Mouse (Mus musculus) neural tube, embryonic 12.5 days (tissue): ENCODE measurements around the gene Gm10320. TPM values are rescaled to one million over a fixed set of nuclear protein-coding genes. Genes with fewer than 3 reads are reported as not detected.

Experiments used
- ATAC-seq: fragments of 200-750 bp; cut with Nextera tagmentation; 2 replicates; pipeline ENCODE4 v1.8.0; 2017; ENCODE audit warnings: low read depth, mild to moderate bottlenecking, moderate TSS enrichment, moderate library complexity; ENCODE audit not compliant: low FRiP score
- H3K27ac ChIP-seq: fragments of 300-500 bp; sonication (generic); 2 replicates; pipeline ENCODE4 v1.5.1; 2016
- H3K27me3 ChIP-seq: fragments of 300-500 bp; sonication (generic); replicated peaks from 2 replicates; pipeline ENCODE4 v1.6.1; 2016; ENCODE audit warnings: mild to moderate bottlenecking
- H3K36me3 ChIP-seq: fragments of 300-500 bp; sonication (generic); 2 replicates; pipeline ENCODE4 v1.6.1; 2016; ENCODE audit warnings: mild to moderate bottlenecking
- H3K4me1 ChIP-seq: fragments of 300-500 bp; sonication (generic); 2 replicates; pipeline ENCODE4 v1.6.1; 2016
- H3K4me2 ChIP-seq: fragments of 300-500 bp; sonication (generic); replicated peaks from 2 replicates; pipeline ENCODE4 v1.6.1; 2016; ENCODE audit warnings: mild to moderate bottlenecking
- H3K4me3 ChIP-seq: fragments of 300-500 bp; sonication (generic); 2 replicates; pipeline ENCODE4 v1.5.1; 2016
- H3K9ac ChIP-seq: fragments of 300-500 bp; sonication (generic); 2 replicates; pipeline ENCODE4 v1.6.1; 2016; ENCODE audit warnings: mild to moderate bottlenecking
- H3K9me3 ChIP-seq: fragments of 300-500 bp; sonication (generic); 2 replicates; pipeline ENCODE4 v1.6.1; 2016; ENCODE audit warnings: mild to moderate bottlenecking
- WGBS: fragments of 180-500 bp; shearing (Covaris S2); methylation state at CpG from one replicate; pipeline ENCODE4 v1.1.7; 2016; 5-methylcytosine and 5-hydroxymethylcytosine counted together
- polyA plus RNA-seq: library from polyadenylated mRNA; unstranded; fragments of >200 nt; fragmentation: Nextera tagmentation; extraction: Ambion mirVana; gene quantifications from 2 replicates; pipeline ENCODE4 v1.2.1, GENCODE M21; 2016

Gene Gm10320
- polyA plus RNA-seq, 1 experiment from 2014 or later: 1.0 TPM

- Histone ChIP-seq H3K4me2 (no peak overlapping the region), H3K9ac (no peak overlapping the region), H3K27ac (no peak overlapping the region), H3K9me3 (peaks cover 17% of the 10 kb centered on the region; the same call in 1 of the 2 replicates), H3K4me1 (no peaks in the 10 kb centered on the region), H3K36me3 (no peaks in the 10 kb centered on the region), H3K4me3 (no peak overlapping the region), H3K27me3 (no peaks in the 10 kb centered on the region)
- ATAC-seq: no peak
- WGBS: 66% methylated on average over 4 of the region's 4 CpGs
Observed at GRCm38 (mm10) chr13:98453146-98453545, 38.7 kb downstream of the Gm10320 start.

- Histone ChIP-seq H3K27me3 (no peaks in the 10 kb centered on the region), H3K27ac (no peak overlapping the region), H3K4me1 (no peaks in the 10 kb centered on the region), H3K36me3 (no peaks in the 10 kb centered on the region), H3K9me3 (peaks cover 17% of the 10 kb centered on the region; the same call in 1 of the 2 replicates), H3K4me3 (no peak overlapping the region), H3K9ac (no peak overlapping the region), H3K4me2 (no peak overlapping the region)
- ATAC-seq: no peak
Observed at GRCm38 (mm10) chr13:98448696-98449095, 43.1 kb downstream of the Gm10320 start.

GRCm38 (mm10) chr13:98447741-98448140, 44.1 kb downstream of the Gm10320 start:
- Histone ChIP-seq H3K27ac (no peak overlapping the region), H3K27me3 (no peaks in the 10 kb centered on the region), H3K9me3 (peaks cover 17% of the 10 kb centered on the region; the same call in 1 of the 2 replicates), H3K9ac (no peak overlapping the region), H3K4me1 (no peaks in the 10 kb centered on the region), H3K4me3 (no peak overlapping the region), H3K36me3 (no peaks in the 10 kb centered on the region), H3K4me2 (no peak overlapping the region)
- 83% methylated on average over 6 of the region's 6 CpGs for WGBS
- no peak for ATAC-seq

GRCm38 (mm10) chr13:98445391-98446125, 46.2 kb downstream of the Gm10320 start:
- Histone ChIP-seq H3K27me3 (no peaks in the 10 kb centered on the region), H3K9ac (no peak overlapping the region), H3K27ac (no peak overlapping the region), H3K9me3 (no peaks in the 10 kb centered on the region), H3K36me3 (no peaks in the 10 kb centered on the region), H3K4me3 (no peak overlapping the region), H3K4me1 (no peaks in the 10 kb centered on the region), H3K4me2 (no peak overlapping the region)
- 87% methylated on average over 7 of the region's 7 CpGs for WGBS
- no peak for ATAC-seq

- H3K36me3 ChIP-seq: no peaks in the 10 kb centered on the region
- no peaks in the 10 kb centered on the region for H3K4me1 ChIP-seq
- no peak overlapping the region for H3K27ac ChIP-seq
- H3K4me2 ChIP-seq: no peak overlapping the region
- no peak overlapping the region for H3K4me3 ChIP-seq
- 85% methylated on average over 4 of the region's 4 CpGs for WGBS
- no peak overlapping the region for H3K9ac ChIP-seq
- no peaks in the 10 kb centered on the region for H3K27me3 ChIP-seq
- H3K9me3 ChIP-seq: no peaks in the 10 kb centered on the region
- ATAC-seq: no peak
Observed at GRCm38 (mm10) chr13:98441001-98441400, 50.8 kb downstream of the Gm10320 start.

GRCm38 (mm10) chr13:98440293-98440952, 51.4 kb downstream of the Gm10320 start:
- no peaks in the 10 kb centered on the region for H3K4me1 ChIP-seq
- H3K27ac ChIP-seq: no peak overlapping the region
- H3K9me3 ChIP-seq: no peaks in the 10 kb centered on the region
- WGBS: 53% methylated on average over 13 of the region's 13 CpGs
- H3K4me2 ChIP-seq: no peak overlapping the region
- no peaks in the 10 kb centered on the region for H3K27me3 ChIP-seq
- no peak overlapping the region for H3K9ac ChIP-seq
- no peak overlapping the region for H3K4me3 ChIP-seq
- H3K36me3 ChIP-seq: no peaks in the 10 kb centered on the region
- ATAC-seq: no peak

Other genes with a start within 250 kb of the Gm10320 start
- gene Utp15, start 229.0 kb downstream of the Gm10320 start, polyA plus RNA-seq: 33.6 and 34.9 TPM in 2 replicates
- 41.4 and 46.1 TPM in 2 replicates for gene Ankra2, start 228.9 kb downstream of the Gm10320 start, polyA plus RNA-seq
- not detected in 2 replicates for gene Gm21976, start 212.1 kb downstream of the Gm10320 start, polyA plus RNA-seq
- gene Btf3, start 175.0 kb downstream of the Gm10320 start, polyA plus RNA-seq: 648 and 669 TPM in 2 replicates
- 4.9 and 5.7 TPM in 2 replicates for gene Foxd1, start 137.8 kb downstream of the Gm10320 start, polyA plus RNA-seq
- not detected in 2 replicates for gene Tmem174, start 145.4 kb upstream of the Gm10320 start, polyA plus RNA-seq
- gene Tmem171, start 202.8 kb upstream of the Gm10320 start, polyA plus RNA-seq: not detected in 2 replicates